Mouse (Mus musculus) olfactory bulb, adult 2 months (tissue): ENCODE data around the gene Irf9. TPM values are rescaled to one million over a fixed set of nuclear protein-coding genes. Genes with fewer than 3 reads are reported as not detected.

Experiments
- H3K27ac ChIP-seq: fragments of 200-500 bp; 2 replicates; pipeline ENCODE4 v1.5.1; 2012; ENCODE audit warnings: low read depth, low read length; ENCODE audit not compliant: insufficient read depth
- H3K4me1 ChIP-seq: fragments of 200-500 bp; 2 replicates; pipeline ENCODE4 v1.6.1; 2012; ENCODE audit warnings: low read length; ENCODE audit not compliant: control insufficient read depth, insufficient read depth
- H3K4me3 ChIP-seq: fragments of 200-500 bp; 2 replicates; pipeline ENCODE4 v1.5.1; 2012; ENCODE audit warnings: mild to moderate bottlenecking, low read depth, low read length, moderate library complexity; ENCODE audit not compliant: insufficient read depth
- CTCF ChIP-seq: fragments of 200-500 bp; IDR thresholded peaks from 2 replicates; pipeline ENCODE4 v1.5.1; 2012; ENCODE audit warnings: low read depth, mild to moderate bottlenecking, low read length, moderate library complexity; ENCODE audit not compliant: insufficient read depth
- POLR2A ChIP-seq: fragments of 200-500 bp; IDR thresholded peaks from 2 replicates; pipeline ENCODE4 v1.6.1; 2012; ENCODE audit warnings: mild to moderate bottlenecking, low read depth, low read length, moderate library complexity; ENCODE audit not compliant: insufficient read depth
- WGBS: fragments of 180-500 bp; shearing (Covaris S2); methylation state at CpG from one replicate; pipeline ENCODE4 v1.1.7; 2018; 5-methylcytosine and 5-hydroxymethylcytosine counted together
- polyA plus RNA-seq: library from polyadenylated mRNA; stranded (reverse); fragments of >200 nt; gene quantifications from 2 replicates; pipeline ENCODE4 v1.2.4, GENCODE M21; 2012; ENCODE audit warnings: low replicate concordance; ENCODE audit not compliant: missing spikeins, insufficient read depth, insufficient read length

Gene Irf9
- polyA plus RNA-seq, 1 experiment: not detected

GRCm38 (mm10) chr14:55604823-55605222, 1.5 kb downstream of the Irf9 start:
- TF ChIP-seq POLR2A (no peak), CTCF (no peak)
- 90% methylated on average over 11 of the region's 11 CpGs for WGBS
- H3K27ac ChIP-seq: no peak overlapping the region
- no peak overlapping the region for H3K4me3 ChIP-seq
- H3K4me1 ChIP-seq: peaks cover 8% of the 10 kb centered on the region

DNA sequence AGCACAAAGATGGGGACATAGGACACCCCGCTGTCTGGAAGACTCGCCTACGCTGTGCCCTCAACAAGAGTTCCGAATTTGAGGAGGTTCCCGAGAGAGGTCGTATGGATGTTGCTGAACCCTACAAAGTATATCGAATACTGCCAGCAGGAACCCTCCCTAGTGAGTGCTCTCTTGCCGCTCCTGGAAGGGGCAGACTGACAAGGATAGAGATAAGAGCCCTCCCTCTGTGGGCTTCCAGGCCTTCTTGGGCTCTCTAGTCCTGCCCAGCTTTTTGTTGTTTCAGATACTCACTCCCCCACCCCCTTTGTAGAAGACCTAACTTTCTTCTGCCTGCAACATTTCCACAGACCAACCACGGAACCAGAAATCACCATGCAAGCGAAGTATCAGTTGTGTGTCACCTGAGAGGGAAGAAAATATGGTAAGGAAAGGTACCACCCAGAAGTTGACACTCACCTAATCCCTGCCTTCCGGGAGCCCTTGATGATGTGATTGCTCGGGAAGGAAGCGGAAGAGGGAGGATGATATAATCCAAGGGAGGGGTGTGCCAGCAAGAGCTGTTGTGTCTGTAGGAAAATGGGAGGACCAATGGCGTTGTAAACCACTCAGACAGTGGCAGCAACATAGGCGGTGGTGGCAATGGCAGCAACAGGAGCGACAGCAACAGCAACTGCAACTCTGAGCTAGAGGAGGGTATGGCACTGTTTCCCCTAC, 2.5 kb downstream of the Irf9 start:
- TF ChIP-seq POLR2A (no peak), CTCF (no peak)
- Histone ChIP-seq H3K27ac (no peak overlapping the region), H3K4me3 (no peak overlapping the region), H3K4me1 (peaks cover 8% of the 10 kb centered on the region)
- 93% methylated on average over 16 of the region's 16 CpGs for WGBS

- WGBS: 96% methylated on average over 6 of the region's 6 CpGs
- Histone ChIP-seq H3K27ac (no peak overlapping the region), H3K4me3 (no peak overlapping the region), H3K4me1 (peaks cover 8% of the 10 kb centered on the region)
- no peak for TF ChIP-seq POLR2A
- TF ChIP-seq CTCF: no peak
These were observed 5.0 kb downstream of the Irf9 start for GRCm38 (mm10) chr14:55608339-55608738.

DNA sequence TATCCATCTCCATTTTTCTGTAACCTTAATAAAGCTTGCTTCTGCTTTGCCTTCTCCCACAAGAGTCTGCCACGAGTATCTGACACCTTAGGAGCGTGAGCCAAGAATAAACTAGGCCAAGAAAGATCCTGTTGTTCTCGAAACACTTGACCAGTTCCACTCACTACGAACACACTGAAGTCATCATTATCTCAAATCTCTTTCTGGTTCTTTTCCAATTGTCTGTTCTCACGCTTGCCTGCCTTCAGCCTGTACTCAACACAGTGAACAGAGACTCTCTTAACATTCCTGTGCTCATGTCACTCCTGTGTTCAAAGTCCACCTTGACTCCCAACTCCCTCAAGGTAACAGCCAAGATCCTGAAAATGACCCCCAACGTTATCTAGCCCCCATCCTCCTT, 10.0 kb downstream of the Irf9 start:
- H3K4me1 ChIP-seq: no peaks in the 10 kb centered on the region
- H3K27ac ChIP-seq: no peak overlapping the region
- TF ChIP-seq CTCF (no peak), POLR2A (no peak)
- H3K4me3 ChIP-seq: no peak overlapping the region
- WGBS: 51% methylated on average over 6 of the region's 6 CpGs

DNA sequence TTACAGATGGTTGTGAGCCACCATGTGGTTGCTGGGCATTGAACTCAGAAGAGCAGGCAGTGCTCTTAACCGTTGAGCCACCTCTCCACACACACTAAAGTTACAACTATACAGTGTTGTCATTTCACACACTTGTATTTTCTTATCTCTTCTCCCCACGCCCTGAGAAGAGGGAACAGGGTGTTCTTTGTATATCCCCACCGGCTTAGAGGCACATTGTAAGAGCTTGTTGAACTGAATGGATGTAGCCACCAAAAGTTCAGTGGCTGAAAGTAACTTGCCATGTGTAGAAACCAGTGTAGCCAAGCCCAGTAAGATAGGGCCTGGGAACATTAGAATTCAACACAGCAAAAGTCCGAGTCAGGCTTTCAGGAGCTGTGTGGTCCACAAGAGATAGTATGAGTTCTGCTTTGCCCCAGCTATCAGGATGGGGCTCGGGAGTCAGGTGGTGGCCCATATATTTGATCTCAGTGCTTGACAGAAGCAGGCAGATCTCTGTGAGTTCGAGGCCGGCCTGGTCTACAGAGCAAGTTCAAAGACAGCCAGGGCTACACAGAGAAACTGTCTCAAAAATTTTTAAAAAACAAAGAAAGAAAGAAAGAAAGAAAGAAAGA, 11.3 kb downstream of the Irf9 start:
- Histone ChIP-seq H3K4me3 (no peak overlapping the region), H3K4me1 (no peaks in the 10 kb centered on the region), H3K27ac (no peak overlapping the region)
- 81% methylated on average over 7 of the region's 7 CpGs for WGBS
- TF ChIP-seq POLR2A (no peak), CTCF (no peak)

- TF ChIP-seq CTCF: no peak
- no peak for TF ChIP-seq POLR2A
- 78% methylated on average over 2 of the region's 2 CpGs for WGBS
- Histone ChIP-seq H3K4me3 (no peak overlapping the region), H3K27ac (no peak overlapping the region), H3K4me1 (no peaks in the 10 kb centered on the region)
These were observed 12.5 kb downstream of the Irf9 start for GRCm38 (mm10) chr14:55615876-55616275.

- H3K4me1 ChIP-seq: no peaks in the 10 kb centered on the region
- TF ChIP-seq POLR2A (no peak), CTCF (no peak)
- no peak overlapping the region for H3K27ac ChIP-seq
- H3K4me3 ChIP-seq: no peak overlapping the region
- 93% methylated on average over 2 of the region's 2 CpGs for WGBS
These were observed 13.5 kb downstream of the Irf9 start for GRCm38 (mm10) chr14:55616844-55617243.

DNA sequence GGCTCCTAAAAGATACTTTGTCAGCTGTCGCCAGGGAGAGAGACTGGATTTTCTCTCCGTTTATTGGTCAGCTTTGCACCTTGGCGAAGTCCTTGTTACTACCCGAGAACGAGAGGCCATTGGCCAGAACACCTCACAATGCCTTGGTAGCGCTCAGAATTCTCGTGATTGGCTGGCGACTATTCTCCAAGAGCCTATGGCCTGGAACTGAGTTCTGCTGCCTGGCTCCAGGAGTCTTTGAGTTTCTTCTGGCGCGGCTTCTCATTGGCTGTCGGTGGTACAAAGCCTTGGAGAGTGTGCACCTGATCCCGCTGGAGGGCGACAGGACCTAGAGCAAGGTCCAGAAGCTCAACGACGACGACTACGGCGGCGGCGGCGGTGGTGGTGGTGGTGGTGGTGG, 14.5 kb downstream of the Irf9 start, which contains the start of gene Rec8:
Gene Rec8 (plus strand): TSS at position 216 of the 400 bp plus-strand sequence.
- TF ChIP-seq CTCF (no peak), POLR2A (no peak)
- H3K4me1 ChIP-seq: no peaks in the 10 kb centered on the region
- WGBS: 32% methylated on average over 21 of the region's 21 CpGs
- peak within 1 kb of the TSS; percentile 12 for H3K4me3 ChIP-seq
- no peak within 1 kb of the TSS for H3K27ac ChIP-seq

DNA sequence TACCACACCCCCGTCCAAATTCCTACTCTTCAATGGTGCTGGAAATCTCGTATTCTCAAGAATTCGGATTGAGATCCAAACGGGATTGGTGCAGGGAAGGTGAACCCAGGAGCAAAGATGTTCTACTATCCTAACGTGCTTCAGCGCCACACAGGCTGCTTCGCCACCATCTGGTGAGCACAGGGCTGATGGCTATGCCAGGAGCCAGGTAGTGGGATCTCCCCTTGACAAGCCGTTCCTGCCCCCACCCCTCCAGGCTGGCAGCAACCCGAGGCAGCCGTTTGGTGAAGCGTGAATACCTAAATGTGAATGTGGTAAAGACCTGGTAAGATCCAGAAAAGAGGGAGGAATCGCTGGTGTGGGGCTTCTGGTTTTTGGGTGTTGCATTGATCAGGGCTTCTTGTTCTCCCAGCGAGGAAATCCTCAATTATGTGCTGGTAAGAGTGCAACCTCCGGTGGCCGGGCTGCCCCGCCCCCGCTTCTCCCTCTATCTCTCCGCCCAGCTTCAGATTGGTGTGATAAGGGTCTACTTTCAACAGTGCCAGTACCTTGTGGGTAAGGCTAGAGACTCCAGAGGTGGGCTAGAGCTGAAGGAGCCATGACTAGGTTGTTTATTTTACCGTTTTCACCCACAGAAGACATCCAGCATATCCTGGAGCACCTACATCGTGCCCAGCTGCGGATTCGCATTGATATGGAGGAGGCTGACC, 15.3 kb downstream of the Irf9 start:
- Histone ChIP-seq H3K4me3 (peak overlapping the region; percentile 12), H3K27ac (no peak overlapping the region), H3K4me1 (no peaks in the 10 kb centered on the region)
- 55% methylated on average over 22 of the region's 22 CpGs for WGBS
- no peak for TF ChIP-seq POLR2A
- no peak for TF ChIP-seq CTCF
